Mouse (Mus musculus) lung, embryonic 16.5 days (tissue): Measurements from ENCODE around the gene Atpif1. TPM values are rescaled to one million over a fixed set of nuclear protein-coding genes. Genes with fewer than 3 reads are reported as not detected.

Experiments
- ATAC-seq: fragments of 200-750 bp; cut with Nextera tagmentation; 2 replicates; pipeline ENCODE4 v1.8.0; 2017; ENCODE audit warnings: low read depth, mild to moderate bottlenecking, moderate library complexity
- H3K27ac ChIP-seq: fragments of 300-500 bp; sonication (generic); 2 replicates; pipeline ENCODE4 v1.5.1; 2014; ENCODE audit warnings: mild to moderate bottlenecking, control low read depth, low read length
- H3K27me3 ChIP-seq: fragments of 300-500 bp; sonication (generic); 2 replicates; pipeline ENCODE4 v1.6.1; 2014; ENCODE audit warnings: low read depth, low read length, mixed read lengths; ENCODE audit not compliant: control insufficient read depth, insufficient read depth
- H3K36me3 ChIP-seq: fragments of 300-500 bp; sonication (generic); 2 replicates; pipeline ENCODE4 v1.6.1; 2014; ENCODE audit warnings: low read length; ENCODE audit not compliant: control insufficient read depth, insufficient read depth
- H3K4me1 ChIP-seq: fragments of 300-500 bp; sonication (generic); replicated peaks from 2 replicates; pipeline ENCODE4 v1.6.1; 2014; ENCODE audit warnings: low read length, mixed read lengths; ENCODE audit not compliant: control insufficient read depth, insufficient read depth
- H3K4me2 ChIP-seq: fragments of 300-500 bp; sonication (generic); 2 replicates; pipeline ENCODE4 v1.6.1; 2014; ENCODE audit warnings: low read depth, low read length, control low read depth
- H3K4me3 ChIP-seq: fragments of 300-500 bp; sonication (generic); 2 replicates; pipeline ENCODE4 v1.5.1; 2014; ENCODE audit warnings: mild to moderate bottlenecking, low read length, control low read depth
- H3K9ac ChIP-seq: fragments of 300-500 bp; sonication (generic); 2 replicates; pipeline ENCODE4 v1.6.1; 2014; ENCODE audit warnings: low read length, control low read depth
- H3K9me3 ChIP-seq: fragments of 300-500 bp; sonication (generic); 2 replicates; pipeline ENCODE4 v1.6.1; 2016; ENCODE audit warnings: low read length; ENCODE audit not compliant: control insufficient read depth
- WGBS: fragments of 180-500 bp; shearing (Covaris S2); extraction: QIAGEN DNeasy Blood & Tissue Kit; methylation state at CpG from one replicate; pipeline ENCODE4 v1.1.7; 2014; 5-methylcytosine and 5-hydroxymethylcytosine counted together
- polyA plus RNA-seq: library from polyadenylated mRNA; unstranded; fragments of >200 nt; fragmentation: Nextera tagmentation; extraction: Ambion mirVana; gene quantifications from 2 replicates; pipeline ENCODE4 v1.2.1, GENCODE M21; 2015

The Atpif1 gene
- polyA plus RNA-seq, 1 experiment from 2014 or later: 986 TPM

DNA sequence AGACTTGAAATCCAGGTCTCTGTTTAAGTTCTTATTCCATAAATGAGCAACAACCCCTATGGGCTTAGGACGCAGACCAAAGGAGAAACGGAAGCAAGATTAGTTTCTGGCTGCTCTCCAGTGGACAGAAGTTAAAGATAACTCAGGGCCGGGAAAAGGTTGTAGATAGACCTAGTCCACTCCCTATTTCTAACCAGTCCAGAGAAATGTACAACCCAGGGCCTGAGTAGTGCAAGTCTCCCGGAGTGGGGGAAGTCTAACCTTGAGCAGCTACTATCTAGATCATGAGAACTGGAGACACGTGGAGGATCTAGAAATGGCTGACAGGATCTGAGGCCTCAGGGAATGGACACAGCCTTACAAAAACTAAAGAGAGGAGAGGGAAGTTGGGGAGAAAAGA lies 963 bp downstream of the Atpif1 start:
- no peaks in the 10 kb centered on the region for H3K9me3 ChIP-seq
- H3K36me3 ChIP-seq: peaks cover 13% of the 10 kb centered on the region
- H3K4me2 ChIP-seq: peak overlapping the region; percentile 92
- under 1% methylated on average over 5 of the region's 5 CpGs for WGBS
- ATAC-seq: peak; percentile 4; the same call in 1 of the 2 replicates
- peak overlapping the region; percentile 75 for H3K9ac ChIP-seq
- no peaks in the 10 kb centered on the region for H3K27me3 ChIP-seq
- H3K4me3 ChIP-seq: peak overlapping the region; percentile 76
- H3K27ac ChIP-seq: peak overlapping the region; percentile 86
- peaks cover 30% of the 10 kb centered on the region for H3K4me1 ChIP-seq

DNA sequence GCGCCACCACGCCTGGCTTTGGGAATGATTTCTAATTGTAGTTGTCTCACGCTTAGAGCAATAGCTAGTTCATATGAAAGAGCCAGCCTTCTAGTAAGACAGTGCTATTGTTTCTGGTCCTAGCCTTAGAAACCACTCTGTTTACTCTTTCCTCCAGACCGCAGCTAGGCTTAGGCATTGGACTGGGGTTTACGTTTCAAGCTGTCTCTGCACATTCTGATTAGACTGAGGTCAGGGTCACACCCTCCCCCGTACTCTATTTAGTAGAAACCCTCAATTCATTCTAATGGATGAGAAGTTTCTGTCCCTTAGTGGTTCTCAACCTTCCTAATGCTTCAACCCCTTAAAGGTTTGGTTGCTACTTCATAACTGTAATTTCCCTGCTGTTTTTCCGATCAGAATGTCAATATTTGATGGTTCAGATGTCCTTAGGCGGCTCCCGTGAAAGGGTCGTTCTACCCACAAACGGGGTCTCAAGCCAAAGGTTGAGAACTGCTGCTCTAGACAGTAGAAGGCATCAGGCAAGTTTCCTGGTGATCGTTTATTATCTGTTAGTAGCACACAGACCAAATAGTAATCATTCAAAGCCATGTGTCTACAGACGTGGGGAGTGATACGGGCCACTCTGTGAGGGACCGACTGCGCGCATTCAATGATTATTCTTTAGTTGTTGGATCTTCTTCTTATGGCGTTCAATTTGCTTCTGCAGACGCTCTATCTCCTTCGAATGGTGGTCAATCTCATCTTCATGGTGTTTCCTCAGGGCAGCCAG lies 3.2 kb downstream of the Atpif1 start:
- H3K4me2 ChIP-seq: no peak overlapping the region
- WGBS: 85% methylated on average over 20 of the region's 20 CpGs
- no peak overlapping the region for H3K4me3 ChIP-seq
- H3K9ac ChIP-seq: no peak overlapping the region
- ATAC-seq: no peak
- H3K27me3 ChIP-seq: no peaks in the 10 kb centered on the region
- H3K27ac ChIP-seq: no peak overlapping the region
- peaks cover 18% of the 10 kb centered on the region for H3K4me1 ChIP-seq
- peaks cover 13% of the 10 kb centered on the region for H3K36me3 ChIP-seq
- no peaks in the 10 kb centered on the region for H3K9me3 ChIP-seq

- Histone ChIP-seq H3K4me3 (no peak overlapping the region), H3K4me2 (no peak overlapping the region), H3K4me1 (peaks cover 18% of the 10 kb centered on the region), H3K9ac (no peak overlapping the region), H3K27me3 (no peaks in the 10 kb centered on the region), H3K36me3 (peaks cover 13% of the 10 kb centered on the region), H3K27ac (no peak overlapping the region), H3K9me3 (no peaks in the 10 kb centered on the region)
- ATAC-seq: no peak
- 80% methylated on average over 4 of the region's 4 CpGs for WGBS
These were observed 4.1 kb downstream of the Atpif1 start for GRCm38 (mm10) chr4:132529344-132529743.

DNA sequence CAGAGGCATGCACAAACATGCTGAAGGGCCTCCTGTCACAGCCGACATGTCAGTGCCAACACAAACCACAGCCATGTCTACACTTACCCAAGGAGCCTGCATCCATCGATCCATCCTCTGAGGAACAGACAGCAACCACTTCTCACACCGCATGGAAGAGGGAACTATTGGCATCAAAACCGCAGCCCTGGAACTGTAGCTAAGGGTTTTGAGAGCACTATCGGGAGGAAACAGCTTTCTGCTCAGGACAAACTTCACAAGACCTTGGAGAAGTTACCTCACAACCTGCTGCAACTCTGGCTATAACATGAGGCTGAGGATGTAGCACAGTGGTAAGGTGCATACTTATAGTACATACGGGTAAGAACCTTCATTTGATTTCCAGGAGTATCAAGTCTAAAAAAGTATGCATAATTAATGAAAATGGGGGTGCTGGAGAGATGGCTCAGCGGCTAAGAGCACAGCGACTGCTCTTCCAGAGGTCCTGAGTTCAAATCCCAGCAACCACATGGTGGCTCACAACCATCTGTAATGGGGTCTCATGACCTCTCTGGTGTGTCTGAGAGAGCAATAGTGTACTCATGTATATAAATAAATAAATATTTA lies 5.4 kb downstream of the Atpif1 start:
- peaks cover 16% of the 10 kb centered on the region for H3K4me1 ChIP-seq
- no peak overlapping the region for H3K9ac ChIP-seq
- no peak overlapping the region for H3K4me3 ChIP-seq
- 86% methylated on average over 8 of the region's 8 CpGs for WGBS
- H3K9me3 ChIP-seq: no peaks in the 10 kb centered on the region
- H3K4me2 ChIP-seq: no peak overlapping the region
- no peak for ATAC-seq
- H3K27ac ChIP-seq: no peak overlapping the region
- peaks cover 13% of the 10 kb centered on the region for H3K36me3 ChIP-seq
- H3K27me3 ChIP-seq: no peaks in the 10 kb centered on the region

DNA sequence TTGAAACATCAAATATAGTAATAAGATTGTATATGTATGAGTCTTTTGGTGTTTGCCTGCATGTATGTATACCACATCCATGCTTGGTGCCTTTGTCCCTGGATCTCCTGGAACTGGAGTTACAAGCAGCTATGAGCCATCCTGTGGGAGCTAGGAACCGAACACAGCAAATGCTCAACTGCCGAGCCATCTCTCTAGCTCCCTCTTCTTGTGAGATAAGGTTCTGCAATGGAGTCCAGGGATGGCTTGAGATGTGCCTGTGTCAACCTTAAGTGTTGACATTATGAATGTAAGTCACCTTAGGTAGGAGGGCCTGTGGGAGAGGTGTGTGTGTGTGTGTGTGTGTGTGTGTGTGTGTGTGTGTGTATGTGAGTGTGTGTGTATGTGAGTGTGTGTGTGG lies 6.8 kb downstream of the Atpif1 start:
- no peak overlapping the region for H3K4me3 ChIP-seq
- H3K4me1 ChIP-seq: peaks cover 12% of the 10 kb centered on the region
- no peaks in the 10 kb centered on the region for H3K27me3 ChIP-seq
- H3K9me3 ChIP-seq: no peaks in the 10 kb centered on the region
- peaks cover 13% of the 10 kb centered on the region for H3K36me3 ChIP-seq
- no peak for ATAC-seq
- no peak overlapping the region for H3K9ac ChIP-seq
- no peak overlapping the region for H3K4me2 ChIP-seq
- H3K27ac ChIP-seq: no peak overlapping the region
- 58% methylated on average over 2 of the region's 2 CpGs for WGBS

- H3K4me1 ChIP-seq: peaks cover 9% of the 10 kb centered on the region
- no peaks in the 10 kb centered on the region for H3K27me3 ChIP-seq
- no peak overlapping the region for H3K4me3 ChIP-seq
- no peak overlapping the region for H3K4me2 ChIP-seq
- peak; percentile 62; the same call in 1 of the 2 replicates for ATAC-seq
- H3K9ac ChIP-seq: no peak overlapping the region
- peak overlapping the region; percentile 56 for H3K27ac ChIP-seq
- peaks cover 3% of the 10 kb centered on the region; the same call in 1 of the 2 replicates for H3K36me3 ChIP-seq
- no peaks in the 10 kb centered on the region for H3K9me3 ChIP-seq
- 45% methylated on average over 6 of the region's 6 CpGs for WGBS
These were observed 8.7 kb downstream of the Atpif1 start for GRCm38 (mm10) chr4:132524808-132525207.

GRCm38 (mm10) chr4:132524321-132524741 lies 9.1 kb downstream of the Atpif1 start:
- no peaks in the 10 kb centered on the region; the same call in 1 of the 2 replicates for H3K36me3 ChIP-seq
- WGBS: 20% methylated on average over 11 of the region's 11 CpGs
- peak overlapping the region; percentile 38; the same call in 1 of the 2 replicates for H3K9ac ChIP-seq
- peak; percentile 59; the same call in 1 of the 2 replicates for ATAC-seq
- no peaks in the 10 kb centered on the region for H3K27me3 ChIP-seq
- H3K4me2 ChIP-seq: no peak overlapping the region
- H3K4me3 ChIP-seq: no peak overlapping the region
- peaks cover 9% of the 10 kb centered on the region for H3K4me1 ChIP-seq
- H3K27ac ChIP-seq: peak overlapping the region; percentile 56
- H3K9me3 ChIP-seq: no peaks in the 10 kb centered on the region

DNA sequence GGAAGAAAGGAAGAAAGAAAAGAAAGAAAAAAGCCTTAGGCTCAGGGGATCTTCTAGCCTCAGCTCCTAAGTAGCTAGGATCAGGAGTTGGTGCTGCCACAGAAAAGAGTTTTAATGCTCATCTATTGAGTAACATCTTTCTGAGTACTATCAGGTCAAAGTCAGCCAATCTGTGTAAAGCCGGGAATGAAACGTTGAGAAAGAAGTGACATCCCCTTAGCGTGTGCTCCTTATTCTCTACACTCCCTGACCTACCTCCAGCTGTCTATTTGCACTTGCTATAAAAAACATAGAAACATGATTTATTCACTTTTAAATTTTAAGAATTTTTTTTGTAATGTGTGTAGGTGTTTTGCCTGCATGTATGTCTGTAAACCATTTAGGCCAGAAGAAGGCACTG lies 14.3 kb downstream of the Atpif1 start:
- Histone ChIP-seq H3K9me3 (no peaks in the 10 kb centered on the region), H3K27ac (no peak overlapping the region), H3K9ac (no peak overlapping the region), H3K36me3 (no peaks in the 10 kb centered on the region), H3K27me3 (no peaks in the 10 kb centered on the region), H3K4me2 (no peak overlapping the region), H3K4me1 (peaks cover 5% of the 10 kb centered on the region), H3K4me3 (no peak overlapping the region)
- 84% methylated on average over 3 of the region's 3 CpGs for WGBS
- ATAC-seq: no peak

DNA sequence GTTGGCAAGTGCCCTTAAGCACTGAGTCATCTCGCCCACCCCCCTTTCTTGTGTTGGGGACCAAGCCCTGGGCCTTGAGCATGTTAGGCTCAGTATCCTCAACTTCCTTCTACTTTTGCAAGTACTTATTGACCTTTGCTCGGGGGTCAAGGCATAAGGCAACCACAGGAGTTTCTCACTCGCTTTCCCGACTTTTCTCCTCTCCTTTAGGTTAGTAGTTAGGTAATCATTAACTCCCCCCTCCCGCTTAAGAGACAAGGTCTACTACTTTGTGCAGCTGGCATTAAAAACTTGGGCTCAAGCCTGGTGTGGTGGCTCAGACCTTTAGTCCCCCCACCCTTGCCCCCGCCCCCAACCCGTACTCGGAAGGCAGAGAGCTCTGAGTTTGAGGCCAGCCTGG lies 15.4 kb downstream of the Atpif1 start:
- H3K36me3 ChIP-seq: no peaks in the 10 kb centered on the region
- H3K9ac ChIP-seq: no peak overlapping the region
- H3K27ac ChIP-seq: peak overlapping the region; percentile 45
- H3K4me1 ChIP-seq: peaks cover 12% of the 10 kb centered on the region; the same call in 1 of the 2 replicates
- ATAC-seq: no peak
- H3K4me2 ChIP-seq: no peak overlapping the region
- 50% methylated on average over 8 of the region's 8 CpGs for WGBS
- no peaks in the 10 kb centered on the region for H3K27me3 ChIP-seq
- no peak overlapping the region for H3K4me3 ChIP-seq
- no peaks in the 10 kb centered on the region for H3K9me3 ChIP-seq
